Mouse (Mus musculus) megakaryocyte, embryonic 14.5 days (primary cell): ENCODE results near the gene Id3.

Experiments used
- FLI1 ChIP-seq: IDR thresholded peaks from 2 replicates; pipeline ENCODE4 v1.6.1; 2012; ENCODE audit warnings: low read length, inconsistent platforms, mixed read lengths
- GATA1 ChIP-seq: IDR thresholded peaks from 3 replicates; pipeline ENCODE4 v1.6.1; 2012; ENCODE audit warnings: mixed read lengths, low read length, inconsistent platforms, borderline replicate concordance

DNA sequence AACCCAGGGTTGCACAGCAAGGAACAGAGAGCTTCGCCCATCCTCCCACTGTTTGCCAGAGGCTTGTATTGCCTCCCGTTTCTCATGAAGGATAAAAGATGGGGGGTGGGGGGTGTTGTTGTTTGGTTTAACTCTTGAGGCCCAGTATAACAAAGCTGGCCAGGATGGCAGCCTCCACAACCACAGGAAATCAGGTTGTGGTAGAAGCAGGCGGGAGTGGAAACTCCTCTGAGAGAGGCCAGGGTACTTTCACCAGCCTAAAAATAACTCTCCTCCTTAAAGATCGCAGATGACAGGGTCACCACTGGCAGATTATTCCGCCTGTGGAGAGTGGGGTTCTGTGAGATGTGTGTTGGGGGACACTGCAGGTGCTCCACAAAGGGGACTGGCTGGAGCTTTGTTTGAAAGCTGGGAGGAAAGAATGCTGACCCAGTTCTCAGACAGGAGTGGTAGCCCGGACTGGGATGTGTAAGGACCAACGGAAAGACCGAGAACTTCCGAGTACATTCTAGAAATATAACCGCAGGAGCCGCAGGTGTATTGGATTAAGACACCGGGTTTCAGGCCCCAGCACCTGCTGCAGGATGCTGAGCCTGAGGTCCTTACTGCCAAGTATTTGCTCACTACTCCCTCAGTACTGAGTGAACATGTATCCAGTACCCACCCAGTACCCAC, 42.8 kb upstream of the Id3 start:
- no peak for TF ChIP-seq FLI1
- no peak for TF ChIP-seq GATA1
